Mouse (Mus musculus): ENCODE measurements around the gene Pex14. TPM values are rescaled to one million over a fixed set of nuclear protein-coding genes. Genes with fewer than 3 reads are reported as not detected.
A peak's percentile ranks its signal among the peaks of the same experiment; 100 is the strongest.

Pex14 gene
- polyA plus RNA-seq, 1 experiment: 34.6 TPM

DNA sequence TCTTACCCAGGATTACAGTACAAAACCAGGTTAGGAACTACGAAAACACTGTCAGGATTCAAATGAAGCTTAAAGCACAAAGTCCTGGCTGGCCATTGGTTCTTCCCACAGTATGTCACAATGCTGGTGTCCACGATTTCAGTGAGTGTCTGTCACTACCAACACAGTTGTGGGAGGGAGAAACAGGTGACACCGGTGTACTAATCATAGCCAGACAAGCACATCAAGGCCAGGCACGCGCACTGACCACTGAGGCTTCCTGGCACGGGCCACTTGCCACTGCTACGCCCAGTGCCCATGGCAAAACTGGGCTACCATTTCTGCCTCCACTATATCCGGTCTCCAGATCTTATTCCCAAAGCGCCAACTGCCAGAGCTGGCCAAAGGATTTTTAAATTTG, 40.0 kb downstream of the Pex14 start:
- TF ChIP-seq CTCF (IDR thresholded peaks at IDR 0.05; ENCODE audit: borderline replicate concordance, insufficient read depth, low read length): no peak
- TF ChIP-seq POLR2A (IDR thresholded peaks at IDR 0.05; ENCODE audit: low read depth, low read length): no peak
- Histone ChIP-seq H3K4me1 (ENCODE audit: control insufficient read depth, insufficient read depth, low read length) (peaks cover 13% of the 10 kb centered on the region; the same call in 1 of the 2 replicates), H3K4me3 (ENCODE audit: insufficient read depth, low read length) (no peak overlapping the region), H3K27ac (ENCODE audit: insufficient read depth, low read length) (no peak overlapping the region)

GRCm38 (mm10) chr4:149058298-149058697, 41.4 kb downstream of the Pex14 start:
- Histone ChIP-seq H3K27ac (ENCODE audit: insufficient read depth, low read length) (no peak overlapping the region), H3K4me3 (ENCODE audit: insufficient read depth, low read length) (no peak overlapping the region), H3K4me1 (ENCODE audit: control insufficient read depth, insufficient read depth, low read length) (peaks cover 11% of the 10 kb centered on the region; the same call in 1 of the 2 replicates)
- TF ChIP-seq POLR2A (IDR thresholded peaks at IDR 0.05; ENCODE audit: low read depth, low read length) (no peak), CTCF (IDR thresholded peaks at IDR 0.05; ENCODE audit: borderline replicate concordance, insufficient read depth, low read length) (no peak)

GRCm38 (mm10) chr4:149057470-149057869, 42.2 kb downstream of the Pex14 start:
- no peak overlapping the region for H3K4me3 ChIP-seq (ENCODE audit: insufficient read depth, low read length)
- H3K4me1 ChIP-seq (ENCODE audit: control insufficient read depth, insufficient read depth, low read length): peaks cover 5% of the 10 kb centered on the region; the same call in 1 of the 2 replicates
- no peak overlapping the region for H3K27ac ChIP-seq (ENCODE audit: insufficient read depth, low read length)
- TF ChIP-seq POLR2A (IDR thresholded peaks at IDR 0.05; ENCODE audit: low read depth, low read length) (no peak), CTCF (IDR thresholded peaks at IDR 0.05; ENCODE audit: borderline replicate concordance, insufficient read depth, low read length) (no peak)

- H3K27ac ChIP-seq (ENCODE audit: insufficient read depth, low read length): no peak overlapping the region
- H3K4me1 ChIP-seq (ENCODE audit: control insufficient read depth, insufficient read depth, low read length): peaks cover 5% of the 10 kb centered on the region; the same call in 1 of the 2 replicates
- no peak overlapping the region for H3K4me3 ChIP-seq (ENCODE audit: insufficient read depth, low read length)
- TF ChIP-seq POLR2A (IDR thresholded peaks at IDR 0.05; ENCODE audit: low read depth, low read length) (no peak), CTCF (IDR thresholded peaks at IDR 0.05; ENCODE audit: borderline replicate concordance, insufficient read depth, low read length) (no peak)
These were observed 42.7 kb downstream of the Pex14 start for GRCm38 (mm10) chr4:149056957-149057356.

DNA sequence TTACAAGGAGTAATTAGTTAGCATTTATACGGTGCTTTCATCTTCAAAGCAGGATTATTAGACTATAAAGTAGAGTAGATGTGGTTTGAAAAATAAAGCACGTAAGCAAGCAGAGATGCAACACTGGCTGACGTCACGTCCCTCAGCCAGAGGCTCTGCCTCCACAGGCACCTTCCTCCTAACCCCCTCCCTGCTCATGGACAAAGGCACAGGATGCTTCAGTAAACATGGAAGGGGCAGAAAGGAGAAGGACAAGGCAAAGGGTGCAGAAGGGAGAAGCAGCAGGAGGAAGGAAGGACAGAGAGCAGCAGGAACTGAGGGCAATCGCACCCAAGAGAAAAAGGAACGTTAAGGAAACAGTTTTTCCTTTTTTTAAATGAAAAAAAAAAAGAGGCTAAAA, 43.8 kb downstream of the Pex14 start:
- no peak for TF ChIP-seq POLR2A (IDR thresholded peaks at IDR 0.05; ENCODE audit: low read depth, low read length)
- no peak for TF ChIP-seq CTCF (IDR thresholded peaks at IDR 0.05; ENCODE audit: borderline replicate concordance, insufficient read depth, low read length)
- H3K4me1 ChIP-seq (ENCODE audit: control insufficient read depth, insufficient read depth, low read length): peaks cover 5% of the 10 kb centered on the region; the same call in 1 of the 2 replicates
- H3K4me3 ChIP-seq (ENCODE audit: insufficient read depth, low read length): no peak overlapping the region
- no peak overlapping the region for H3K27ac ChIP-seq (ENCODE audit: insufficient read depth, low read length)

DNA sequence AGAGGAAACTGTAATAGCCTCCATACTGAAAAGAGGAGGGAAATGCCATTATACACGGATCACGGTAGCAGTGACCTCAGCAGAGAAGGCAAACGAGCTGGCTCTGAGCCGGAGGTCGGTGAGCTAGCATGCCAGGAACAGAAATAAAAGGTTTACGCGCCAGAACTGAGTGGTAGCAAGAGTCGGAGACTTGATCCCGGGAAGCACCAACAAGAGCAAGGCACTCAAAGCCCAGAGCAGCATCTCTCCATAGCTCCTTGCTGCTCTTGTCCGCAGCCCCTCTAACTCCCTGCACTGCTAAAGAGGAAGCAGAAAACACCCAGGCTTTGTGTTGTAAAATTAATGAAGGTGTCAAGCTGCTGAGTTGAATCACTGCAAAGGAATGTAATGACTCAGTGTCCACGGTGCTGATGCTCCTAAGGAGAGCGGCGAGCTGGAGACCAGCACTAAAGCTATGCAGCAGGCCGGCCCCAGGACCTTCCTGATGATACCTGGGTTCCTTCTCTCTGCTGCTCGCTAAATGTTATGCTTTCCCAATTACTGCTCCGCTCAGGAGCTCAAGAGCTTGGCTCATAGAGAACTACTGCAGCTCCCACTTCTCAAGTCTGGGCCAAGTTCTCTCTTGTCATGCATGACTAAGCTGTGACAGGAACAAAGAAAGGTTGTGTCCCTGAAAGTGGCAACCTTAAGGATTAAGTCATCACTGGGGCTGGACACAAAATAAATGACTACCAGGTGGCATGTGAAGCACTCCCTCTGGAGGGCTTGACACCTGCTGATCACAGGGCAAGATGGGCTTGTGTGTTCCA, 50.1 kb downstream of the Pex14 start:
- Histone ChIP-seq H3K27ac (ENCODE audit: insufficient read depth, low read length) (peak overlapping the region; percentile 14; the same call in 1 of the 2 replicates), H3K4me1 (ENCODE audit: control insufficient read depth, insufficient read depth, low read length) (peaks cover 19% of the 10 kb centered on the region), H3K4me3 (ENCODE audit: insufficient read depth, low read length) (no peak overlapping the region)
- TF ChIP-seq CTCF (IDR thresholded peaks at IDR 0.05; ENCODE audit: borderline replicate concordance, insufficient read depth, low read length): no peak
- no peak for TF ChIP-seq POLR2A (IDR thresholded peaks at IDR 0.05; ENCODE audit: low read depth, low read length)

- Histone ChIP-seq H3K4me3 (ENCODE audit: insufficient read depth, low read length) (peak overlapping the region; percentile 6; the same call in 1 of the 2 replicates), H3K4me1 (ENCODE audit: control insufficient read depth, insufficient read depth, low read length) (peaks cover 19% of the 10 kb centered on the region), H3K27ac (ENCODE audit: insufficient read depth, low read length) (peak overlapping the region; percentile 14; the same call in 1 of the 2 replicates)
- TF ChIP-seq POLR2A (IDR thresholded peaks at IDR 0.05; ENCODE audit: low read depth, low read length): no peak
- TF ChIP-seq CTCF (IDR thresholded peaks at IDR 0.05; ENCODE audit: borderline replicate concordance, insufficient read depth, low read length): no peak
These were observed 50.9 kb downstream of the Pex14 start for GRCm38 (mm10) chr4:149048625-149049228.

- Histone ChIP-seq H3K4me3 (ENCODE audit: insufficient read depth, low read length) (no peak overlapping the region), H3K27ac (ENCODE audit: insufficient read depth, low read length) (no peak overlapping the region), H3K4me1 (ENCODE audit: control insufficient read depth, insufficient read depth, low read length) (peaks cover 19% of the 10 kb centered on the region)
- TF ChIP-seq CTCF (IDR thresholded peaks at IDR 0.05; ENCODE audit: borderline replicate concordance, insufficient read depth, low read length) (peak; percentile 84; the same call in 1 of the 2 replicates), POLR2A (IDR thresholded peaks at IDR 0.05; ENCODE audit: low read depth, low read length) (no peak)
These were observed 52.3 kb downstream of the Pex14 start for GRCm38 (mm10) chr4:149047360-149047759.

DNA sequence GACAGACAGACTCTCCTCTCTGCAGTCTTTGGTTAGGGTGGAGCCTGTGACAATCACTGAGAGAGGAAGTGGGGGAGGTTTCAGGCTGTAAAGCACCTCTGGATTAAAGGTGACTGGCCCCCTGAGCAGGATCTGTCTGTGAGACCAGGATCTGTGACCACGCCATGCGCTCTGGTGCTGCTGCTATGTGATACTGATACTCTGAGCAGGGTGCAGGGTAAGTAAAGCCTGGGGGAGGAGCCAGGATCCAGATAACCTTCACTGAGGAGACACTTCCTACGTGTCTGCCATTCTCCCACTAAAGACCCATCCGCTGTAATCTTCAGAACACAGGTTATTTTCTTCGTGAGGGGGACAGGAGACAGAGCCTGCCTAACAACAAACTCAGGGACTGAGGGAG, 53.8 kb downstream of the Pex14 start:
- Histone ChIP-seq H3K27ac (ENCODE audit: insufficient read depth, low read length) (no peak overlapping the region), H3K4me3 (ENCODE audit: insufficient read depth, low read length) (no peak overlapping the region), H3K4me1 (ENCODE audit: control insufficient read depth, insufficient read depth, low read length) (peaks cover 17% of the 10 kb centered on the region)
- TF ChIP-seq POLR2A (IDR thresholded peaks at IDR 0.05; ENCODE audit: low read depth, low read length): no peak
- no peak for TF ChIP-seq CTCF (IDR thresholded peaks at IDR 0.05; ENCODE audit: borderline replicate concordance, insufficient read depth, low read length)

DNA sequence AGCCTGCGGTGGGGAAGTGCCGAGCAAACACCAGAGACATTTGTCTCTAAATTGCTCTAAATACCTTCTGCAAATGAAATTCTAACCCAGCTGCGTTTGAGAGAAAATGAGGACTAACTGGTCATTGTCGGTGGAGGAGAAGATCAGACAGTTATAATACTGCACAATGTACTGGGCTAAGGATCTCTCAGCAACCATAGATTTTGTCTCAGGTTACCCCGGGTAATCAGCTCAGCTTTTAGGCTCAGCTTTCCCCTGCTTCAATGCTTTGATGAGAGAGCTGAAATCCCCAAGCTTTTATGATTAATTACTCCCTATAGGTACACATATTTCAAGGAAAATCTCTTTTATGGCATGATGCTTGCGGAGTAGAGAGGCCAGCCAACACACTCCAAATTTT, 59.4 kb downstream of the Pex14 start:
- no peak for TF ChIP-seq POLR2A (IDR thresholded peaks at IDR 0.05; ENCODE audit: low read depth, low read length)
- TF ChIP-seq CTCF (IDR thresholded peaks at IDR 0.05; ENCODE audit: borderline replicate concordance, insufficient read depth, low read length): no peak
- Histone ChIP-seq H3K4me1 (ENCODE audit: control insufficient read depth, insufficient read depth, low read length) (no peaks in the 10 kb centered on the region), H3K4me3 (ENCODE audit: insufficient read depth, low read length) (no peak overlapping the region), H3K27ac (ENCODE audit: insufficient read depth, low read length) (no peak overlapping the region)
